Mouse (Mus musculus): Measurements from ENCODE around the gene Nrxn1. TPM values are rescaled to one million over a fixed set of nuclear protein-coding genes. Genes with fewer than 3 reads are reported as not detected.
A peak's percentile ranks its signal among the peaks of the same experiment; 100 is the strongest.
"Not testable (repeated sequence)": the region's sequence is repeated elsewhere in the genome, so short reads cannot be mapped to it uniquely, and the experiment has no call there.

Nrxn1 gene
- total RNA-seq, 2 experiments from 2014 or later = 0.09 TPM; not detected in 1

DNA sequence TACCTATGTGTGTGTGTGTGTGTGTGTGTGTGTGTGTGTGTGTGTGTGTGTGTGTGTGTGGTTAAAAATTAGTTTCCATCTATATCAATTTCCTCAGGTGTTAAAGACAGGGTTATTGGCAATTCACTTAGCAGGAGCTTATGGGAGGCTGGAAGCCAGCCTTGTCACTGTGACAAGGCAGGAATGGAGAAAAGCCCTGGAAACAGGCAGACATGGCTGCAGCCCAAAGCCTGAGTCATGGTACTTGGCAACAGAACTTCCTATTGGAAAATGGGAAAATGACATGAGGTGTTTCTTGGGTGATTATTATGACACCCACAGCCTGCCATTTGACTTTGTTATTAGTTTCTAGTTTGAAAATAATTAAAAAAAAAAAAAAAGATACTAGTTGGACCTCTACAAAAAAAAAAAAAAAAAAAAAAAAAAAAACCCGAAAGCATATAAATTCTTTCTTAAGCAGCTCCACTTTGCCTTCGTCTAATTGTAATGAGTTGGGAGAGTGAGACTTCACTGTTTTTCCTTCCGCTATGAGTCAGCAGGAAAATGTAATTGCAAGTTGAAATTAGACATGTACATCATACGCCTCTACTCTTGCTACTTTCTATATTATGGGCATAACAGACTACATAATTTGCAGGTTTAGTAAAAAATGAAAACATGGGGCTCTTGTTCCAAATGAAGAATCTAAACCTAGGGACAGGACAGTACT is 486.0 kb downstream of the Nrxn1 start:
- ATAC-seq (replicated peaks; ENCODE audit: low FRiP score, poor library complexity, severe bottlenecking) = no peak

DNA sequence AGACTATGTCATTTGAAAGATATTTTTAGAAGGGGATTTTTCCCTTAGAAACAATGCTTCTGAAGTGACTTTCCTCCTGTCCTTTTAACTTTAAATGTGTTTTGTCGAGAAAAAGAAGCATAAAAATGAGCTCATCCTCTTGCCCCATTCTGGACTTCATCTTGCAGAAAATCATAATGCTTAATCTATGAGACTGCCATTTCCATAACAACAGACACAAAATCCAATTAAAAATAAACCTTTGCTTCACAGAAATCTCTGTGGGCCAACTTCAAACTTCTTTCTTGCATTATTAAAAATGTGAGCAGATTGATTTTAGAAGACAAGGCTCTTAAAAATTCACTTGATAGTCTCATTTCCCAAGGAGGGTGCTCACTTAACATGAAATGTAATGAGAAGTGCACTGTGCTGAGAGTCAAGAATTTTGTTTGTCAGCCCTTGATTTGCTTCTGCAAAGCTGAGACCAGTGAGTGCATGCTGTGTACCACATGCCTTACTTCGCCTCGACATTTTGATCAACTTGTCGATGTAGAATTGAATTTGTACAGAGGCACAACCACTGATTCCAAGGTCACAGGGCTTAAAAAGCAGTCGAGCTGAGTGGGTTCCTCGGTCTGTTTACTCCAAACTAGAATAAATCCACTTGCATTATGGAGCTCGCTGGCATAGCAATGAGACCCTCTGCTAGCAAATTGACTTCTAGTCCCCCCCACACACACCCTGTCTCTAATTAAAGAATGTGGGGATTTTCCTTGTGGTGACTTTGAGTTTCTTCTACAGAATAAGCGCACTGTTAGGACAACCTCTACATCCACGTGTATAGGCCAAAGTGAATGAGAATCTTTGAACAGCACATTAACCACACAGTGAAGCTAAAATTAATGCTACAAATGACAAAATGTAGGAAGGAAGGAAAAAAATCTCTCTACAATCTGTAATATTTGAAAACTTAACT is 493.0 kb downstream of the Nrxn1 start:
- no peak for ATAC-seq (replicated peaks; ENCODE audit: low FRiP score, poor library complexity, severe bottlenecking)

DNA sequence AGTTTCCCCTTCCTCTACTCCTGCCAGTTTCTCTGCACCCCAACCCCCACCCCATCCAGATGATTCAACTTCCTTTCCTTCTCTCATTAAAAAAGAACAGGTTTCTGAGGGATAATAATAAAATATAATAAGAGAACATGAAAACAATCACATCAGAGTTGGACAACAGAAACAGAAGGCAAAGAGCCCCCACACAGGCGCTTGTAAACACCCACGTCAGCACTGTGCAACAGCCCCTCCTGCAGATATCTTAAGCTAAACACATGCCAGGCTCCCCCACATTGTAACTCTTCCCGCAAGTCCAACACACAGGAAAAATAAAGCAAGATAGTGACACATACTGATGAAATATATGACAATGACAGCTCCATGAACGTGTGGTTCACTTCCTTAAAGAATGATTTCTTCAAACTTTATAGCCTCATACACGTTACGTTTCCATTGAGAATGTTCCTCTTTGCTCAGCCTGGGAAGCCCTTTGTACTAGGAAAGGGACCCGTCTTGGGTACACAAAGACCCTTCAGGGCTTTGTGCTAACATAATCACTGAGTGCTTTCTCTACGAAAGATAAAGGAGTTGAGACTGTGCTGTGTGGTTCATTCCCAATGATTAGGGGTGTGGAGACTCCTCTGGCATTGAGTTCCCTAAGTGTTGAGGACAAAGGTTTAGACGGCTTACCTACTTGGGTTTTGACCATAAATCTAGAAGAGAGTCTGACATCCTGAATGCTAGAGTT is 497.9 kb downstream of the Nrxn1 start:
- no peak for ATAC-seq (replicated peaks; ENCODE audit: low FRiP score, poor library complexity, severe bottlenecking)

DNA sequence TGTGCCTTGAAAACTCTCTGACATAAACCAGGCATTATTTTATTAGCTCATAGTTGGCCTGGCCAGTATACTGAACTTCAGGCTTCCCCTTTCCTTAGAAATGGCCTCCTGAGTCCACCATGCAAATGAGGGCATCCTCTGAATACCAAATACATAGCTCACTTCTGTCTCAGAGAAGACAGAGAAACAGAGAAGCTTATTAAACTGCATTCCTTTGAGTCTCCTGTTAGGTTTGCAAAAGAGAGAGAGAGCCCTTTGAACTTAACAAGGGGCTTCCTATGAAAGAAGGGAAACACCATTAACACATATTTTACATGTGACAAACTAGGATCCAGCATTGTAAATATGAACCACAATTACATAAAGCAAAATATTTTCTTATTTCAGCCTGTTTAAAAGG is 506.0 kb downstream of the Nrxn1 start:
- no peak for ATAC-seq (replicated peaks; ENCODE audit: low FRiP score, poor library complexity, severe bottlenecking)

DNA sequence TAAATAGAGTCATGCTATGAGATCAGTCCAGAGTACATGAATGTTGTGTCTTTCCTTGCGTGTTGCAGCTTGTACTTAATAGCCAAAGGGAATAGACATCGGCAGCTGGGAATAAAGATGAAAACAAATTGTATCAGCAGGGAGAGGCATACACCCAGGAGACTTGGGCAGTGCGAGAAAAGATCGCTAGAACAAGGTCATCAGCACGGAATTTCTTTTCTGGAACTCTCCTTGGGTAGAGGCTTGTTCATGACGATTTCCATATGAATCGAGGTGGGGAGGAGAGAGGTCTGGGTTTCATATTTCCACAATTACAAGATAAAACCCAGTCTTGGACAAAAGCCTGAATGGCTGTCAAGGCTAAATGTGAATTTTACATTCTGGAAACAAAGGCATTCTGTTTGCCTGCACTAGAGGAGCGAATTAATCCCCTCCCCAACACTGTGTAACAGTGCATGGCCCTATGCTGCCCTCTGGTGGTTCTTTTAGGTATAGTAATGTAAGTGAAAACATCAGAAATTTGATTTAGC is 508.1 kb downstream of the Nrxn1 start:
- peak; percentile 68; the same call in 1 of the 2 replicates for ATAC-seq (replicated peaks; ENCODE audit: low FRiP score, poor library complexity, severe bottlenecking)

DNA sequence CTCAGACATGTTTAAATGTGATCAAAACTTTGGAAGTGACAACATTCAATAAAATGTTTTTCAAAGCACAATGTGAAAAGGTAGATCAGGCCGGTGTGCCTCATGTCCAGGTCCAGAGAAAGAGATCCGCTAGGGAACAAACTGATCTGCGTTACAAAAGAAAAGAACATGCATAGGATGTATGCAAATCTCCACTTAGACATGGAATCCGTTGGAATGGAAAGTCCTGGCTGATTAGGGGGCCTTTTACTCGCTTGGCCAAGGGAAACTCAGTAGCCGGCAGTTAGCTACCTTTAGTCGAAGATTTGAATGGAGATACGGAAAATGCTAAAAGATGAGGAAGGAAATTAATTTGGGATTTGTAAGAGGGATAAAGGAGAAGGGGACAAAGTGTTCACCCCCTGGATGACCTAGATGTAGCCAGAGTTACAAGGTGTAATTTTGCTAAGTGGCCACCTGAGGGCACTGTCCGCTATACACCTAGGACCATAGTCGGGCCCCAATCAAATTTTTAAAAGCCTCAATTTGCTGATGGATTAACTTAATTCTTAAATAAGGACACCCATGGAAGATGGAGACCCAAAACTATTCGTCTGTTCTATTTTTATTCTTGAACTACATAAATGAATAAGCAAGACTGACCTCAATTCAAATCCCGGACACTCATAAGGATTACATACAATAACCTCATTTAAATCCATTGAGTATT is 508.9 kb downstream of the Nrxn1 start:
- ATAC-seq (replicated peaks; ENCODE audit: low FRiP score, poor library complexity, severe bottlenecking) = peak; percentile 77; the same call in 1 of the 2 replicates

GRCm38 (mm10) chr17:90583196-90583595 is 509.7 kb downstream of the Nrxn1 start:
- no peak for ATAC-seq (replicated peaks; ENCODE audit: low FRiP score, poor library complexity, severe bottlenecking)

DNA sequence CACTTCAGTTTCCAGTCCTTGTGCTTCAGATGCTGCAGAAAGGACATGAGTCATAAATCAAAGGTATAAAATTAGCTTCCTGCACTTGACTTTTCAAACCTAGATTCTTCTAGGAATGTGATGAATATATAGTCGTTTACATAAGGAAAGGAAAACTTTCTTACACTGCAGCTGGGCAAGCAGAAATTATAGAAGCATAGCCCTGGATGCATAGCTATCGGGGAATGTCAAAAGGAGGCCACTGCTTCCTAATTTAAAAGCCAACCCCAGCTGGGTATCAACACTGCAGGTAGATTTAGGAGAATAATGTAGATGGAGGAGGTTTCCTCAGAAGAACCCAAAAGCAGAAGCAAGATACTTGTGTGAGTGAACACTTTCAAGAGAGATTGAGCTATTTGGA is 523.0 kb downstream of the Nrxn1 start:
- ATAC-seq (replicated peaks; ENCODE audit: low FRiP score, poor library complexity, severe bottlenecking) = no peak

GRCm38 (mm10) chr17:90565186-90565585 is 527.7 kb downstream of the Nrxn1 start:
- ATAC-seq (replicated peaks; ENCODE audit: low FRiP score, poor library complexity, severe bottlenecking) = no peak

DNA sequence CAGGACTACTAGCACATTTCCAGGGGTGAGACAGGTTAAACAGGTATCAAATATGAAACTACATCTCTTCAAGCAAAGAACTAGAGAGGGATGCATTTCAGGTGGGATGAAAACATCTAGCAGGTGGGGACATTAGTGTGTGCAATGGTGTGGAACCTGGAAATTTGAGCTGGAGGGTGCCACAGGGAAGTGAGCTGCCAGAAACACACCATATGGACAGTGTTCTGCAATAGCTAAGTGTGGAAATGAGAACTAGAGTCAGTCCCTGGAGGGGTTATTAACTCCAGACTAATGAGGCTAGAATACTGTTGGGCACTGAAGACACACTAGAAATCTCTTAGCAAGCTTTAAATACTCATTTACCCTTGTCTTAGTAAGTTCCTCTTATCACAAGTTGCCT is 536.5 kb downstream of the Nrxn1 start:
- no peak for ATAC-seq (replicated peaks; ENCODE audit: low FRiP score, poor library complexity, severe bottlenecking)

DNA sequence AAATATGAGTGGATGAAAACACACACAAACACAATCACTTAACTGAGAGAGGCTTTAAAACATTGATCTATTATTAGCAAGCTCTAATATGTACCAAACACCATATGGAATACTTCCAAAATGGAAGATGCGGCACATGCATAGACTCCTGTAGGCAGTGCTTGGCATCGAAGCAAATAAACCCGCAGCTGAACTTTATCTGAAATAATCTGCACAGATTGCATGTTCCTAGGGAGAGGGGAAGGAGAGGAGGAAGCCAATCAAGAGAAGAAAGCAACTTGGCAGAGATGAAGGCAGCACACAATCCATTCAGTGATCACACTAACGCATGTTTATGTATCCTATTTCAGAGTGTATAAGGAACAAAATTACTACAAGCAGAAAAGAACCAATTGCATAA is 542.5 kb downstream of the Nrxn1 start:
- ATAC-seq (replicated peaks; ENCODE audit: low FRiP score, poor library complexity, severe bottlenecking) = no peak

GRCm38 (mm10) chr17:90546806-90547205 is 546.1 kb downstream of the Nrxn1 start:
- no peak for ATAC-seq (replicated peaks; ENCODE audit: low FRiP score, poor library complexity, severe bottlenecking)

- ATAC-seq (replicated peaks; ENCODE audit: low FRiP score, poor library complexity, severe bottlenecking) = no peak
Observed at GRCm38 (mm10) chr17:90544639-90545259, 548.1 kb downstream of the Nrxn1 start.

- ATAC-seq (replicated peaks; ENCODE audit: low FRiP score, poor library complexity, severe bottlenecking) = no peak
Observed at GRCm38 (mm10) chr17:90543986-90544638, 548.8 kb downstream of the Nrxn1 start.

DNA sequence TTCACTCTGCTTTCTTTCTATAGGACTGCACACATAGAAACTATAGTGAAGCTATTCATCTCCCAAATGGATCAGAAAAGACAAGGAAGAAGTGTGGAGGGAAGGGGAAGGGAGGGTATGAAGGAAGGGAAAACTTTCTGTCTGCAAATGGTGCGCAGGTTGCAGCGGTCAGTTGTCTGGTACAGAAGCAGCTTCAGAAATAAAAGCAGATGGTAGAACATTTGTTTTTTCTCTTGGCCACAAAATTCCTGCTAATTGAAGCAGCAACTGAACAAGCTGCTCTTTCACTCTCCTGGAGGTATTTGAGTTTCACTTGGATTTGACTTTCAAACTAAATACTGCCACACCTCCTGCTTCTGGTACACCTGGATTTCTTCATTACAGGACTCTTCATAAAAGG is 561.4 kb downstream of the Nrxn1 start:
- ATAC-seq (replicated peaks; ENCODE audit: low FRiP score, poor library complexity, severe bottlenecking) = no peak

GRCm38 (mm10) chr17:90506026-90506425 is 586.8 kb downstream of the Nrxn1 start:
- ATAC-seq (replicated peaks; ENCODE audit: low FRiP score, poor library complexity, severe bottlenecking) = no peak

DNA sequence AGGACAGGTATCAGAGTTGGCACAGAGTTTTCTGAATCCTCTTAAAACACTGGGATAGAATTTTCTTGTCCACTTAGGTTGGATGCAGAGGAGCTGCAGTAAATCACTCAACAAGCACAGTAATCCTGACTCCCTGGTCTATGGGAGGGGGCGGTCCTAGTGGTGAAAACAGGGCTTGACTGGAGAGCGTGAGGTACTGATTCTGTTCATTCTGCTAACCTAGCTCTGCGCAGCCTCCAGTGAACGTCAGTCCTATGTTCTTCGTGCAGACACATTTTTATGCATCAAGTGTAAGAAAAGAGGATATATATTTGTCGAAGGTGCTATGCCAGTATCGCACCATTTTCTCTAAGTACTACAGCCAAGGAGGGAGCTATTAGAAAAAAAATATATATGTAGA is 588.9 kb downstream of the Nrxn1 start:
- not testable (repeated sequence) for ATAC-seq (replicated peaks; ENCODE audit: low FRiP score, poor library complexity, severe bottlenecking)

GRCm38 (mm10) chr17:90501023-90501675 is 591.7 kb downstream of the Nrxn1 start:
- no peak for ATAC-seq (replicated peaks; ENCODE audit: low FRiP score, poor library complexity, severe bottlenecking)

Data from erythroblast, adult 5-6 weeks (primary cell).